Mouse (Mus musculus) ovary, adult 2 months (tissue): ENCODE measurements around the gene Pgap1. TPM values are rescaled to one million over a fixed set of nuclear protein-coding genes. Genes with fewer than 3 reads are reported as not detected.

Experiments used
- polyA plus RNA-seq: library from polyadenylated mRNA; depleted of rRNA; stranded (reverse); fragments of >200 nt; gene quantifications from 2 replicates; pipeline ENCODE4 v1.2.3, GENCODE M21; 2012; rRNA removed

The Pgap1 gene
- 0.47 and 0.48 TPM in 2 replicates for polyA plus RNA-seq

DNA sequence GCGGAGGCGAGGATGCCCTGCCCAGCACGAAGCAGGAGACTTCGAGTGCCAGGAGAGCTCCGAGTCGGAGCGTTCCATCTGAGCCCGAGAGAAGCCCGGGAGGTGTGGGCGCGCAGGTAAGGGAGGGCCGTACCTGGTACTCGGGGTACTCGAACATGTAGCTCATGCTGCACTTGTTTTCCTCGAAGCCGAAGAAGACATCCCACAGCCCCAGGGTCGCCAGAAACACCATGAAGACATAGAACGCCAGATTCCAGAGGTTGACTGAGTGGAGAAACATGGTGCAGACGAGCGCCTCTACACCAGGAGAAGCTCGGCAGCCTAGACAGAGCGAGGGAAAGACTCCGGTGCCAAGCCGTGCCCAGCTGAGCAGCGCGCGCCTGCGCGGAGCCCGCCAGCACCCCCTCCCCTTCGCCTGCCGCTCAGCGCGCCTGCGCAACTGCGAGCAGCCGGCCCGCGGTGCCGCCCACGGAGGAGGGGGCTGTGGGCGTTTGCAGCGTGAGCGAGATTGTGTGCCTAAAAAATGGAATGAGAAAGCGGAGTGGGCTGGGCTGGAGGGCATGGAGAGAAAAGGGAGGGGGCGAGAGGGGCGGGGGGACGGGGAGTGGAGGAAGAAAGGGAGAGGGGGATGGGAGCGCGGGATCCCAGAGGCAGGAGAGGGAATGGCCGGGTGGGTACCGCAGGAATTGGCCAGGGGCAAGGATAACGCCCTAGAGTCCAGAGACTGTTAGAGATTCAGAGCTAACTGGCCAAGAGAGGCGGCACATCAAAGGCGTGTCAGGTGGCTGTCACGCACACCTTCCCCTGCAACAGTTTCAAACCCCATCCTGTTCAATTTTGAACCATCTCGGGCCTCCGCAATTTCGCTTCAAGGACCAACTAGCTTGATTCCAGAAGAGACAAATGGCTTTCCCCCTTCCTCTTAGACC is at the start of gene Pgap1:
Pgap1 (minus strand) TSS at position 384 of the 929 bp plus-strand sequence.

DNA sequence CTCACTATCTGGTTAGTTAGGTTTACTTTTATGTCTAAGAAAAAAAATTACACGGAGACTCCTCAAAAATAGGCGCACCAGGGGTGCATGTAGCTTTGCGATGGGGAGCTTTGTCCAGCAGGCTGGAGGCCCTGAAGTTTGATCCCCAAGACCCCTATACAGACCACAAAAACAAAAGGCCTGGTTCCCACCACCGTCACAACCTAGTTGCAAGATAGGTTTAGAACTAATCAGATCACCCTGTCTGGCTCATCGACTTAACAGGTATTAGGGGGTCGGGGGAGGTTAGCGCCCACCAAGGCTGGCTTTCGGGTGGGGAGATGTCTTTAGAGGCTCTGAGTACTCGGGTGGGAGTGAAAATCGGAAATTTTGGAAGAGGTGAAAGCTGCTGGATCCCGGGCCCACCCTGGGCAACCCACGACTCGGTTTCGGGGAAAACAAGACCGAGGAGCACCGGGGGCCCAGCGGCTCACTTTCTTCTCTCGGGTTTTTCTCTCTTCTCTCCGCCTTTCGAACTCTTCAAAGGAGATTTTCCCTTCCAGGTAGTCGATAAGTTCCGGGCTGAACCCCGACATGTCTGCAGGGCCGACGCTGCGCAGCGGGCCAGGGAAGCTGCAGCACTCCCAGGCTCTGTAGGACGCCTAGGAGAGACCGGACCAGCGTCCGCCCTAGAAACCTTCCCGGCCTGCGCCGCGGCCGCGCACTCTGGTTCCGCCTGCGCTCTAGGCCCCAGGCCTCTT is 119.0 kb downstream of the Pgap1 start, which contains the start of gene Gtf3c3:
Gtf3c3 (minus strand) TSS at position 632 of the 740 bp plus-strand sequence.

Other genes starting within 250 kb of the Pgap1 start
- 2.8 and 4.6 TPM in 2 replicates for gene Gtf3c3, start 118.7 kb downstream of the Pgap1 start, polyA plus RNA-seq